Mouse (Mus musculus): ENCODE data around the gene Nckap5.

The Nckap5 gene

DNA sequence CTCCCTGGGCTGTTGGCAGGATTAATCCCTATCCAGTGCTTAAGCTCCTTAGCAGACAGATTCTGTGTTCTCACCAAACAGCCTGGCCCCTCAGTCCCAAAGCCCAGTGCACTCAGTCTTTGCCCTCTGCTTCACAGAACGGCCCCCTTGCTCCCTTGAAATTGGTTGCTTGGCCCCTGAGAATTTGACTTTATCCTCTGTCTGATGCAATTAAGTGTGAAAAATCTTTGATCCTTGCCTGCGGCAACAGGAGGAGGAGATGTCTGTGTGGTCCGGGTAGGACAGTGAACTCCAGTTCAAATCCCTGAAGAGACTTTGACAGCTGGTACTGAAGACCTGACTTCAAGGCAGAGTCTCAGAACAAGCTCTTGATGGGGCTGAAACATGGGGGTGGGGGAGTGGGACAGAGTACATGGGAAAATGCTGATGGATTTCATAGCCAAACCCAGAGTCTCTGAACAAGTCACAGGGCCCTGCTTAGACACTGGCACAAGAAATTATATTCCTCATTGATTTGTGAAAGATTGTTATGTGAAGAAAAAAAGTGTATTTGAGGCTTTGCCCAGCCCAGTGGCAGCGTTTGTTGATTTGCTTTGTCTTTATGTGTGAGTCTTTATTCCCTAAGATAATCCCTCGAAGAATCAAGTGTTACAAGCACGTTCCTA is 65.0 kb downstream of the Nckap5 start:
- peak; percentile 65 for DNase-seq (ENCODE audit: low spot score)

DNA sequence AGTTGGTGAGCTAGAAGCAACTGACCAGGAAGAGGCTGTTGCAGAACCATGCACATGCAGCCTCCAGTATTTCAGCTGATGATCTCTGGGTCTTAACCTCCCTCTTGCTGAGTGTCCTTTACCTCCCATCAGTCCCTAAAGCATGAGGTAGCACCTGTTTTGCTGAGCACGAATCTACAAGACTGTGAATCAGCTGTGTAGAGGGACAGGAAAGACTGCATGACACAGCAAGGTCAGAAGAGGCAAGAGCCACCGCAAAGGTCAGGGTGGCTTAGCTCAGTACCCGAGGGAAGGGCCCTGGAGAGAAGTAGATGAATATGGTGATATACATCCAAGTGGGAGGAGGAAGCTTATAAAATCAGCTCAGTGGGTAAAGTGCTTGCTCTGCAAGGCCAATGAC is 66.4 kb downstream of the Nckap5 start:
- no peak for DNase-seq (ENCODE audit: low spot score)

DNA sequence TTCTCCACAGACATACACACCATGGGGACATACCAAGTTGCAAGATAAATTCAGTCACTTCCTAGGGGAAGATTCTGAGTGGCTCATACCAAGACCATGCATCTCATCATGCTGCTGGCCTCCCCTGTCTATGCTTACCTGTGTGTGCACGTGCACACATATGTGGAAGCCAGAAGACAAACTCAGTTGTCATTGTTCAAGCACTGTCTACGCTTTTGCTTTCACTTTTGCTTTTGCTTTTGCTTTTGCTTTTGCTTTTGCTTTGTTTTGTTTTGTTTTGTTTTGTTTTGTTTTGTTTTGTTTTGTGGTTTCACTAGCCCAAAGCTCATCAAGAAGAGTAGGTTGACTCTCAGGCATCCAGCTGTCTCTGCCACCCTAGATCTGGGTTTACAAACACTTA is 67.4 kb downstream of the Nckap5 start:
- DNase-seq (ENCODE audit: low spot score): no peak

DNA sequence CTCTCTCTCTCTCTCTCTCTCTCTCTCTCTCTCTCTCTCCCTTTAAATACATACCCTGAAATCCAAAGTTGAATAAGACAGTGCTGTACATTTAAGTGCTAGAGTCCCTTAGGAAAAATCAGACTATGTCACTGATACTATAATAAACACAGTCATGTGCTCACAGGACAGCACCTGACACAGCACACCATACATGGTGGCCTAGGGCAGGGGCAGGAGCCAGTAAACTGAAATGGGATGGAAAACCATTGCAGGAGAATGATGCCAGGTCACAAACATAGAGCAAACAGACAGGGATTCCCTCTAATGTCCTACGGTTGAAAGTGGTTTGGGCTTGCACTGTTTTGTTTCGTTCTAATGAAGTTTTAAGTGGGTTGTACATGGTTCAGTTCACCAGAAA is 70.2 kb downstream of the Nckap5 start:
- no peak for DNase-seq (ENCODE audit: low spot score)

DNA sequence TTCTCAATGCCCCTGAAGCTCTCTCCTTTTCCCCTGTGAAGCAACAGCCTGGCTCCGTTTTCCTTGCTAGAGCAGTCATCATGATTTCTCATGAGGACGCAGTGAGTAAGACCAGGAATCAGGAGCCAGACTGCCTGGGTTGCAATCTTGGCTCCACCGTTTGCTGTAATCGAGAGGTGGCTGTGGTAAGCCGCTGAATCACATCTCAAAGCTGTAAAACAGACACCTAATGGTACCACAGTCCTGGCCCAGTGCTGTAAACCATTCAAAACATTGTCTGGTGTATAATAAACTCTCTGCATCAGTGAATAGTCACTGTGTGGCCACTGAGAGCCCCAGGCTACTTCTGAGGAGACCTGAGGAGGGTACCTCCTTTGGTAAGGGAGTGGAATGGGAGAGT is 74.9 kb downstream of the Nckap5 start:
- DNase-seq (ENCODE audit: low spot score): no peak

DNA sequence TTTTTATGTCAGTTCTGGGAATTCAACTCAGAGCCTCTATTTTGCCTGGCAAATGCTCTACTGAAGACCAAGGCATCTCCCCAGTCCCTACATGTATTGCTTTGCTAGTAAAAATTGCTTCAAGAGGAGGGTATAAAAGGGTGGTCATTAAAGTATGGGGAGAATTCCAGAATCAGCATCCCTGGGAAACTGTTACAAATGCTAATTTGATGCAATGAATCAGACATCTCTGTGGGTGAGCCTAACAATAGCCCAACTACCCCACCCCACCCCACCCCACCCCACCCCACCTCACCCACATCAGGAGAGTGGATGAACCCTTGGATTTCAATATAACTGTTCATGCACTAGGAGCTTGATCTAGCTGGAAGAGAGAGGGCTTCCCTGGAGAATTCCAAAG is 77.0 kb downstream of the Nckap5 start:
- no peak for DNase-seq (ENCODE audit: low spot score)

DNA sequence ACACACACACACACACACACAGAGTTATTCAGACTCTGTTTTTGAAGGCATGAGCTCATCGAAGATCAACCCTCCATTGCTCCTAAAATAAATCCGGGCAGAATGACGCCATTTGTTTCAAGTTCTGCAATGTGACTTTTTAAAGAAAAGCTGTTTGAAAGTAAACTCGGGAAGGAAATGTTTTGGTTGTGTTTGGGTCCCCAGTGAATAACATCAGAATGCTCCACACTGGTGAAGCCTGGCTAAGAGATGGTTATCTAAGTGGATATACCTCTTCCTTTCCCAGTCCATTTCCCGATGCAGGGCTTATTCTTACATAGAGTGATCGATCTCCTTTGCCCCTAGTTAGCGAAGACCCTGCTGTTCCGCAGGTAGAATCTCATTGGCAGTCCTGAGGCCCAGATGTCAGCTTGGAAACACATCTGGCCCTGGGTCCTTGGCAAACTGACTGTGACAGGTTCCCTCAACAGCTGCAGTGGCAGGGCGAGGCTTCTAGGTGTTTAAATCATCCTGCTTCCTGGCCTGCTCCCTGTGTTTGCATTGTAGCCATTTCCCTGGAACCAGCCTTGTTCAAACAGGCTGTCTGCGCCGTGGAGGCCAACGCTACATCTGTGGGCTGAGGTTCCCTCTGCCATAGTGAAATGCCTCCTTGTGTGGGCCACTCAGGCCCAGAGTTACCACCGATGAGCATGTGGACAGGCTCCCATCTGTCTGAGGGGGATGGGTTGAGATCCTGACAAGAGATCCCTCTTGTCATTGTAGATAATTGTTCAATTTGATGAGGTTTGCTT is 78.2 kb downstream of the Nckap5 start:
- DNase-seq (ENCODE audit: low spot score): no peak

DNA sequence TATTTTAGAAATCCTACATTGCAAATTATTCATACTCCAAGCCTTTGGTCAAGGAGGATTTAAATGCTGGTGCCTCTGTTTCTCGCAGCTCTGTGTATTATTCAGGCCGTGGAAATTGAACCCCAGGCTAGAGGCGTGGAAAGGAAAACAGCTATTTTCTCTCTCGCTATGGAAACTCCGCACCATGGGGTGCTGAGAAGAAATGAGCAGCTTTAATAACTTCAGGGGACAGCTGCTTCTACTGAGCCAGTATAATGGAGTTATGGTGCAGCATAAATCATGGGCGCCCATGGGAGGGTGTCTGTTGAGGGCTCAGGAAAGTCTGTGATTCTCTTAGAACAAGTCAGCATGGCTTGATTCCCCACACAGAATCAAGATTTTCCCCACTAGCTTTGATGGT is 79.5 kb downstream of the Nckap5 start:
- DNase-seq (ENCODE audit: low spot score): no peak

DNA sequence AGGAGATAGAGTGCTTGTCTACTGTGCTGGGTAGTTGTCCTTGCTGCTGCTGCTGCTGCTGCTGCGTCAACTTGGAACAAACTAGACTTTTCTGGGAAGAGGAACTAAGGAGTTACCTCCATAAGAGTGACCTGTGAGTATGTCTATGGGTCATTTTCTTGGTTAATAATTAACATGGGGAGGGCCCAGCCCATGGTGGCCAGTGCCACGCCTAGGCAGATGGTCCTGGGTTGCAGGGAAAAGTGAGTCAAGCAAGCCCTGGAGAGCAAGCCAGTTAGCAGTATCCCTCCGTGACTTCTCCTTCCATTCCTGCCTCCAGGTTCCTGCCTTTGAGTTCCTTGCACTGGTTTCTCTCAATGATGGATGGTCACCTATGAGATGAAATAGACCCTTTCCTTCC is 80.4 kb downstream of the Nckap5 start:
- DNase-seq (ENCODE audit: low spot score): no peak

DNA sequence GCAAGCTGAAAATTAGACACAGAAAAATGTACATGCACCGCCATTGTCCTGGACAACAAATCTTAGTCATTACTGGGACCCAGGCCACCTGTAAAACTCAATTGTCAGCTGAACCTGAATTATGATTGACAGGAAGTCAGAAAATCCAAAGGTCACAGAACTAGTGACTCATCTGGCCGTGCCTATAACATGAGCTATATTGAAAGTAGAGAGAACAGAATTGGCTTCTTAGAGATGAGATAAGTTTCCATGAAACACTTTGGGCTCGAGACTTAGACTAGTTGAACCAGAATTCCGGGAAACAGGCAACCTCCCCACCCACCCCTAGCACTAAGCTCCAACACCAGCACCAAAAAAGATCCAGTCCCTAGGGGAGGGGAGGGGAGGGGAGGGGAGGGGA is 82.7 kb downstream of the Nckap5 start:
- no peak for DNase-seq (ENCODE audit: low spot score)

DNA sequence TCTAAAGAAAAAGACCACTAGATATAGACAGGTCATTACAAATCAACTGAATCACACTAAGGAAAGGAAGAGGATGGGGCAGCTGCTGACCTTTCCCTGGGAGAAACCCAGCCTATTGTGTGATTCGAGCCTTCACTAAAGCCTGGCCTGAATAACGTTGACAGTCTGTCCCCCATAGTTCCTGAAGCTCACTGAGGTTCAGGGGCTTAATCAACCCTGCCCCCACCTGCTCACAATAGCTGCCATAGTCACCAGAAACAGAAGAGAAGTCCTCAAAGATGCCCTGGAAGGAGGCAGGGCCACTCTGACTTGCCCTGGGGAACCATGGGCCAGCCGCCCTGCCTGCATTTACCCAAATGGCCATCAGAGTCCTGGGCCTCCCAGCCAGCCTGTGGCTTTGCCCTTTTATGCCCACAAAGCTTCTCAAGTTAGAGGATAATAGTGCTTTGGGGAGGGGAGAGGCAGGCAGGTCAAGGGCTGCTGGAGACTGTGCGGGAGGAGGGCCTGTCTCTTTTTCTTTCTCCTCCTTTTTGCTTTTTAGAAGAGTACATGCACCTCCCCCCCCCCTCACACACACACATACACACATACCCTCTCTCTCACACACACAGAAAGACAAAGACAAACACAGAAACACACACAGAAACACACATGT is 85.0 kb downstream of the Nckap5 start:
- peak; percentile 83 for DNase-seq (ENCODE audit: low spot score)

DNA sequence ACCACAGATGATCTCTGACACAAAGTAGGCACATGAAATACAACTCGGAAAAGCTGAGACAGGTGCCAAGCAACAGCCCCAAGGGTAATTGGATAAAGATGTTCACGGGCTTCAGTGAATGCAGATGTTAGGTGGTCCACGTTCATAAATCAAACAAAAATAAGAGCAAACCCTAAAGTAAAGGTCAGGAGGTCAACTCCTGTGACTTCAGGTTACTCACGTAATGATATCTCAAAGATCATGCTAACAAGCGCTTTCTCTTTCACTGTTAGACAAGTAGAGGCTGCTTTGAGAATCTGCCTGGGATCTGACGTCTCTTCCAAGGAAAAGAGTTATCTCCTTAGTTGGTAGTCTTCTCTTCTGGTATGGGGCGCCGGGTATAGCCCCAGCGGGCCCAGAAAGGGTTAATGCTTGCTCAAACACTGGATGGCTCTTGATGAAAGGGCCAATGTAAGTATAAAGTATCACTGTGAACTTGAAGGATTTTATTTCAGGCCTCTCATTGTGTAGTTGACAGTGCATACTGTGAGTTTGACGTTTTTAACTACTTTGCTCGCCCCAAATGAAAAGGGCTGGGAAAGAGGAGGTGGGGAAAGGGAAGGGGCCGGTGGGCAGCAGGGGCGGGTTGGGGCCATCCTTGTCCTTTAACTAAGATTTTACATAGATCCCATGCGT is 85.8 kb downstream of the Nckap5 start:
- DNase-seq (ENCODE audit: low spot score): peak; percentile 66

DNA sequence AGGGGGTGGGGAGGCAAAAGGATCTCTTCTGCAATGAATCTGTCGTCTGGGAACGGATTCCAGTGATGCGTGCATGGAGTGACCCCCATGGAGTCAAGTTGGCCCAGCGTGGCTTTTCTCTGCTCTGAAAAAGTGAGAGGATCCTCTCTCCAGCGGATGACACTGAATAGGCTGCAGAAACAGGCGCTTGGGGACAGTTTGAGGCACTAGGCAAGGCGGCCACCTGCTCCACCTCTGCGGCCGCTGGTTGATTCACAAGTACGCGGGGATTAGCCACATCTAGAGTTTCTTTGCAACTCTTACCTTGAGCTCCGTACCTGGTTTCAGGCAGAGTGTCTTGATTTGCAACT is 92.3 kb downstream of the Nckap5 start:
- peak; percentile 74 for DNase-seq (ENCODE audit: low spot score)

DNA sequence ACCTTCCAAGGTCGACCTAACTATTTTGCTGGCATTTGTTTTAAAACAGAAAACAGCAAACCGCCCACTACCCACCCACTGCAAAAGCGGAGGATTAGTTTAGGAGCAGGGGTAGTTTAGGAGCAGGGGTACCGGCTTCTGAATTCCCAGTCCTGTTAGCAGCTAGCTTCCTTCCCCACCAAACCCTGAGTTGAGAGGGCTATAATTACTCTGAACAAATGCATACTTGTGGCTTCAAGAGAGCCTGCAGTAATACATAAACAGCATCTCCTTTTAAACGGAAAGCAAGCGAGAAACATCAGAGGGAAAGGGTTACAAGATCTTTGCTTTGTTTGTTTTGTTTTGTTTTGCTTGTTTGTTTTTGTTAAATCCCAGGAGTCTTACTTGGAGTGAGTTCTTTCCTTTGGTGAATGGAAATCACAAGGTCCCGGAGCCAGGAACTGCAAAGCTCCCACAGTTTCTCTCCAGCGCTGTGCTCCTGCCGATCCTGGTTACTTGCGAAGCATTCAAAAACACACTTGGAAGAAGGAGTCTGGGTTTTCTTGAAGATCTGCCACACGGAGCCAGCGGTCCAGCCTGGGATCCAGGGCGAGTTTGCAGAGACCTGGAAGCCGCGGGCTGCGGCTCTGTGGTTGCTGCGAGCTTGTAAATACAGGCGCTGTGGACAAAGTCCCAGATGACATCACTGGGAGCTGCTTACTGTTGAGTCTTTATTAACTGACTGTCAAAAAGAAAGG is 92.9 kb downstream of the Nckap5 start:
- DNase-seq (ENCODE audit: low spot score): no peak

DNA sequence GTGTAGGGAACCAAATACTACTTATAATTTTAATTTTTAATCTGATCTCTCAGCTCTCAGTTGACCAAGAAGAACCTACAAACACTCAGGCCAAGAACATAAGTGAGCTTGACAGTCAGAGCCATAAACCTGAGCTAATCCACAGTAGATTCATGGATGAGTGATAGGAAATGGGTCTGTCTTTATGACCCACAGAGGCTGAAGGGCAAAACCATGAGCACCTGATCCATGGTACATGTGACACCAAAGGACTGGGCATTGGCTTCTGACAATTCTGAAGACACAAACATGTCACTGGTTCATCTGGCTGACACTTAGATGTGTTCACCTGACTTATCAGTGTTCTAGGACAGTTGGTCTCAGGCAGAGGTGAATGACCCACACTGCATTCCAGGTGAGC is 98.9 kb downstream of the Nckap5 start:
- no peak for DNase-seq (ENCODE audit: low spot score)

DNA sequence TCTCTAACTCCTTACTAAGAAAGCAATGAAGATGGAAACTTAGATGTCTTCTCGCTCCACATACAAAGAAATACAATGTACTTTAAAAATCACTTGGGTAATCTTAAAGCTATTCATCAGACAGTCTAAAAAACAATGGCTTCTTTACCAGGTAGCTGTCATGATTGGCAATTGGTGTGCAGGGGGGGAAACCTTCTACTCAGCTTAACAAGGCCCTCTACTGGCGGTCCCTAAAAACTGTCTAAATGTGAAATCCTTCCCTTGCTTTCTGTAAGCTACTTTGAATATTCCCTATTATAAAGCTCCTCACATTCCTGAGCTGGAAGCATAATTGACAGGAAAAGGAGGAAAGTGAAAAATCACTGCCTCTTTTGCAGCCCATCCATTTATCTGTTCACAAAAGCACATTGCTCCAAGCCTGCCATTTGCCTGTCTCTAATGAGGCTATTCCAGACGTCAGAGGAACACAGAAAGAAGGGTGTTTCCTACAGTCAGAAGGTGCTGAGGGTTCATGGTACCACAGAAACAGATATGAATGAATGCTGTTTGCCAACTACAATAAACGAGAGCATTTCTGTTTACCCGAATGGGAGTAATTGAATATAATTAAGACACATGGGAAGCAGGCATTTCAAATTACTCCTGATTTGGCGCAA is 104.1 kb downstream of the Nckap5 start:
- DNase-seq (ENCODE audit: low spot score): peak; percentile 71

DNA sequence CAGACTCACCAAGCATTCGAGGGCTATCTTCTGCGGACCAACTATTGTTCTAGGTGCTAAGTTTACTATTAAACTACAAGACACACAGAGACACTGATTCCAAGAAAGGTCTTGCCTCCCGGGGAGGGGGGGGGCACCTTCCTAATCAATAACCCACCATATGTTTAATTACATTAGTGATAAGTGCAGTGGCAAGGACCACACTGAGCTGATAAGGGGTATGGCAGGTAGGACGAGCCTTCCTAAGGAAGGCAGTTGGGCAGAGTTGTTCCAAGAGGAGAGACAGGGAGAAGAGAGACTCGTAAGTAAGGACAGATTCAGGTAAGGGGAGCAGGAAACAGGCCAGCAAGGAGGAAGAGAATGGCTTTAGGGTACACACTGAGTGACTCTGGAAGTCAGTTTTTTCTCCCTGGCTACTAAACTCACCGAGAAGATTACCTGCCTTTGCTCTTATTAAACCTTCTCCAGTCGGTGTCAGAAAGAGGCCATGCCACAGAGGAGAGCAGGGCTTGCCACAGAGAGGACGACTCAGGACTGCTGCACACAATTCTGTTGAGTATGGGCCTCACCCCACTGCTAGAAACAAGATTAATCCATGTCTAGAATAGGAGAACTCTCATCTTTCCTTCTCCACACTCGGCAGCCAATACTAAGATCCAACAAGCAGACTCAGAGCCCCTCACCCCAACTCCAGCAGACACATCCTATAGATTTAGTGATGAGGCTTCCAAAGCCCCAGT is 104.8 kb downstream of the Nckap5 start:
- DNase-seq (ENCODE audit: low spot score): peak; percentile 31

DNA sequence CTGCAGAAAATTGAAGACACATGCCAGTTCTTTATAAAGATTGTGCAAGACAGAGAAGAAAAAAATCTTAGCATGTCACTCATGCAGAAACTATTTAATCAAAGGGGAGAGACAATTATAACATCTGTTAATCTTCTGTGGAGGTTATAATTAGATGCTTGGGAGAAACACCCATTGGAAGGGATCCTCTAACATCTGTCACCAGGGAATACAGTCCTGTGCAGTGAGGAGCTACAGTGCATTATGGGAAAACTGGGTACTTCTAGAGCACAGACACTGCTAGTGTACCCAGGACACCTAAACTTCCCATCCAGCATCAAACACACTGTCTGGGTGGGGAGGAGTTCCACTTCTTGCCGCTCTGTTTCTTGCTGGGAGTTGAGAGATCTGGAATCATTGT is 108.7 kb downstream of the Nckap5 start:
- DNase-seq (ENCODE audit: low spot score): no peak

DNA sequence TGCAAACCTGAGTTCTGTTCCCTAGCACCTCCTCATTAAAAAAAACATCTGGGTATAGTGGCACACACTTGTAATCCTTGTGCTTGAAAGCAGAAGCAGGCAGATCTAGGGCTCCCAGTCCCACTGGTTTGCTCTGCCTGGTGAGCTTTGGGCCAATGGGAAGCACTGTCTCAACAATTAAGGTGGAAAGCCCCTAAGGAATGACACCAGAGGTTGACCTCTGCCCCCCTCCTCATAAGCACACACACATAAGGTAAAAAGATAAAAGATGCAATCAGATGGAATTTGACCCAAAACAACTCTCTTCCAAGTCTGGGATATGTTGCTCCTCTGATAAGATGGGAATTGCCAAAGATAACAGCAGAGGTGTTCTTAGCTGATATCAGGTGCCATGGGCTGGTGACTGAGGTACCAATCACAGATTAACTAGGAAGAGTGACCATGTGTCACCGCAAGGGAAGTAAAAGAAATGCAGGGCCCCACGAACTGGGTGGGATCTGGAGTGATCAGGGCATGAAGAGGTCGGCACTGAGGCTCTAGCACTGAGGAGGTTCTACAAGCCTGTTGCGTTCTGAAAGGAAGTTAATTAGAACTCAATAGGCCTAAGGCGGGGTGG is 110.8 kb downstream of the Nckap5 start:
- no peak for DNase-seq (ENCODE audit: low spot score)

DNA sequence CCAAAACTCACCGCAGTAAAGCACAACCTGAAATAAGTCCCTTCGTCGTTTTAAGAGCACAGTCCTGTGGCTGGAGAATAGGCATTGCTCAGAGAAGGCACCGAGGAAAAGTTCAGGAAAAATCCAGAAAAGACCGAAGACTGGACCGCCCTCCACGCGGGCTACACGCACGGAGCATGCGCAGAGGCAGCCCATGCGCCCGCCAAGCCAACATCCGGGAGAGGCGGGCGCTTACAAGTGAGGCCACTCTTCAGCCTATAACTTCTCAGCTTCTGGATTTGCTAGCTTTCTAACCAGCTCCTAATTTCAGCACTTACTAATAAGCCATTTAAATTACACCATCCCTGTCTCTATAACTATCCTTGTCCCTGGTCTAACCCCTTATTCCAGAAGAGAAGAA is 124.0 kb downstream of the Nckap5 start:
- no peak for DNase-seq (ENCODE audit: low spot score)

DNA sequence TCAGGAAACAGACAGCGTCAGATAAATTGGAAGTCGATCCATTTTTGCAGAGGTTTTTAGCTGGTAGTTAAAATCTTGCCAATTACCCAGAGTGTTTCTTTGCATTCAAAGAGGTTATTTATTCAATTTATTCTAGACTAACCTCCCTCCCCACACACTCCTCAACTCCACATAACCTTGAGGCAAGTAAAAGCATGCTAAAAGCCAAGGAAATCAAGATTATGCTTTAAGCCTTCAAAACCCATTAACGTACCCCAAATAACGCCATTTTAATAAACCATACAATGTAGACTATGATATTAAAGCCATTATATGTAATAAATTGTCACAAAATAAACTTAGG is 129.7 kb downstream of the Nckap5 start:
- no peak for DNase-seq (ENCODE audit: low spot score)
